ENCODE assay signal across 9 mouse cellular contexts in the genomic region with DNA sequence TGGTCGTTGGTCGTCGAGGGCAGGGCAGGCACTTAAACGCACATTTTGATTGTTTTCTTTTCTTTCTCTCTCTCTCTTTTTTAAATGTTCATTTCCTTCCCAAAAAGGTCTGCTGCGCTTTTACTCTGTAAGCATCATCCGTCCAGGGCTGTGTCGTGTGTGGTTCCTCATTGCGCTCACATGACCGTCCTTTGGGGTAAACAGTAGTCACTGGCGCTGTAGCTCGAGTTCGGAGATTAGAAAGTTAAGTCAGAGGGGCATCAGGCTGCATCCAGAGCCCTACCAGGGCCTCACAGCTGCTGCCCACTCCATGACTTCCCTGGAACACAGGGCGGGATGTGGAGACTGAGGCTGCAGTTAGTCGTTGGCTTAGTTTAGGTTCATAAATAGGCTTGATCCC. TPM values are rescaled to one million over a fixed set of nuclear protein-coding genes. Genes with fewer than 3 reads are reported as not detected.
DNase-seq lines count a peak whose midpoint lies in the region; ATAC-seq and TF ChIP-seq lines count a peak whose summit lies in the region.
"Had no signal": no experiment of that assay in that cellular context is flagged by ENCODE, and none has a peak within 500 bp of the region (broad histone marks: within the 10 kb centered on the region; RNA-seq: fewer than 3 reads in every experiment).

No protein-coding gene starts in this region.

- no peak for DNase-seq in kidney, adult 18-20 months
- no peak for DNase-seq in urinary bladder, postnatal 10 days (ENCODE audit: low spot score)
- no peak for DNase-seq in frontal cortex, postnatal 36 days (ENCODE audit: low spot score in 2 of 2)
- no peak for DNase-seq in thymus, postnatal 0 days (ENCODE audit: low spot score)
- DNase-seq: cerebellum, adult 18-20 months had no signal

- H3K4me3 ChIP-seq in kidney, embryonic 16.5 days (ENCODE audit: low read length): no peak overlapping the region
- H3K4me3 ChIP-seq in cortical plate, adult 2 months (ENCODE audit: insufficient read depth, low read length): no peak overlapping the region
- H3K4me3 ChIP-seq in macrophage (ENCODE audit: inconsistent target): no peak overlapping the region; the same call in 1 of the 2 replicates

- no peaks in the 10 kb centered on the region for H3K36me3 ChIP-seq in kidney, embryonic 16.5 days (ENCODE audit: insufficient read depth, low read length)
- 0 out of 2 replicates have a peak, but pooled peaks cover 3% of the 10 kb centered on the region for H3K36me3 ChIP-seq in macrophage (ENCODE audit: inconsistent target)

- H3K79me2 ChIP-seq in macrophage (ENCODE audit: inconsistent target): peaks cover 100% of the 10 kb centered on the region

- peak overlapping the region; percentile 91 for H3K27ac ChIP-seq in kidney, embryonic 16.5 days (ENCODE audit: low read length)
- 0 out of 2 replicates have a peak overlapping the region, but pooled peaks have one; percentile 14 for H3K27ac ChIP-seq in cortical plate, adult 2 months (ENCODE audit: insufficient read depth, low read length)
- peak overlapping the region; percentile 95 for H3K27ac ChIP-seq in macrophage

- H3K4me2 ChIP-seq in kidney, embryonic 16.5 days (replicated peaks; ENCODE audit: low read depth, low read length): no peak overlapping the region

- no peak for TF ChIP-seq CTCF in cortical plate, adult 2 months (IDR thresholded peaks at IDR 0.05; ENCODE audit: extremely low read depth, insufficient read depth, low read length)

- no peaks in the 10 kb centered on the region for H3K9me3 ChIP-seq in kidney, embryonic 16.5 days (ENCODE audit: low read length)

- ATAC-seq in kidney, embryonic 16.5 days (ENCODE audit: low FRiP score, low TSS enrichment): no peak
- ATAC-seq in hematopoietic stem cell, adult 5-6 weeks (replicated peaks in 1 of 2; ENCODE audit: insufficient read depth in 1 of 2, low FRiP score in 2 of 2, low TSS enrichment in 1 of 2, low read depth in 1 of 2, poor library complexity in 2 of 2, severe bottlenecking in 2 of 2): peak; percentile 67 to 68

- WGBS in kidney, embryonic 16.5 days: 46% methylated on average over 14 of the region's 14 CpGs
- 4% methylated on average over 14 of the region's 14 CpGs for WGBS in macrophage (ENCODE audit: missing documents)

- peak overlapping the region; percentile 39; the same call in 1 of the 2 replicates for H3K9ac ChIP-seq in kidney, embryonic 16.5 days (replicated peaks; ENCODE audit: low read length)

- no peaks in the 10 kb centered on the region for H3K27me3 ChIP-seq in kidney, embryonic 16.5 days (ENCODE audit: insufficient read depth, low read length)

- H3K4me1 ChIP-seq in kidney, embryonic 16.5 days (ENCODE audit: insufficient read depth, low read length): peaks cover 80% of the 10 kb centered on the region
- H3K4me1 ChIP-seq in cortical plate, adult 2 months (ENCODE audit: control insufficient read depth, insufficient read depth, low read length): 0 out of 2 replicates have a peak, but pooled peaks cover 2% of the 10 kb centered on the region

- TF ChIP-seq POLR2A in cortical plate, adult 2 months (IDR thresholded peaks at IDR 0.05; ENCODE audit: extremely low read depth, insufficient read depth, low read length): no peak

RNA-seq across cellular contexts. Expression of a gene that starts 12.2 kb away (rescaled TPM):
- polyA plus RNA-seq in kidney, embryonic 16.5 days (2015; fragmentation: Nextera tagmentation; extraction: Ambion mirVana): 31.1 and 33.8 TPM in 2 replicates
- polyA plus RNA-seq in cortical plate, adult 2 months (2012; rRNA removed): 6.2 and 6.5 TPM in 2 replicates
- total RNA-seq in hematopoietic stem cell, adult 5-6 weeks (2017): 46.6 and 58.7 TPM in 2 replicates
- total RNA-seq in macrophage (2018; cell fraction: chromatin; rRNA removed): 100 to 1,000 TPM; 149 to 777 (median 273) TPM
- 100 to 1,000 TPM in 12 of 26 experiments, 10 to 100 TPM in 14; 46.8 to 165 (median 96.1) TPM for total RNA-seq in macrophage (2018; cell fraction: cytosol; rRNA removed)
- 100 to 1,000 TPM; 125 to 657 (median 257) TPM for total RNA-seq in macrophage (2018; cell fraction: nucleus; rRNA removed)
- polyA plus RNA-seq in macrophage (2018): 21.9 to 74.1 TPM (median 33.4 TPM) in 3 replicates
- 9.9 and 11.3 TPM in 2 replicates for polyA plus RNA-seq in thymus, postnatal 0 days (2015; fragmentation: Nextera tagmentation; extraction: Ambion mirVana)

Comparison
In these comparisons a context has a peak if more than half of its experiments do, and no peak if none do; other contexts are left out.
1. H3K27ac ChIP-seq: peak in every context shown above with its lines; median percentile 95 in macrophage; 91 in kidney, embryonic 16.5 days; 14 in cortical plate, adult 2 months.